26 mouse cellular contexts compared by ENCODE assay signal in genomic region chr1:96878572-96878971, GRCm38 (mm10). TPM values are rescaled to one million over a fixed set of nuclear protein-coding genes. Genes with fewer than 3 reads are reported as not detected.
"Had no signal": no experiment of that assay in that cellular context is flagged by ENCODE, and none has a peak within 500 bp of the region (broad histone marks: within the 10 kb centered on the region; RNA-seq: fewer than 3 reads in every experiment).

No protein-coding gene starts in this region.

- DNase-seq: cerebellum, adult 9-10 months; cerebellum, adult 9-11 months; cerebellum, postnatal 10 days; cerebellum, postnatal 14 days; cerebellum, postnatal 25 days; cerebellum, postnatal 36 days; embryo, embryonic 11 days; forebrain, postnatal 0 days; gastrocnemius, adult 2 months; gastrocnemius, postnatal 10 days; gastrocnemius, postnatal 14 days; gastrocnemius, postnatal 25 days; gastrocnemius, postnatal 36 days; heart, adult 11 months; heart, adult 18-20 months; heart, adult 2 months had no signal

- ATAC-seq: forebrain, embryonic 13.5 days; forebrain, embryonic 14.5 days; forebrain, embryonic 15.5 days; forebrain, embryonic 16.5 days; forebrain, postnatal 0 days had no signal

RNA-seq across cellular contexts. Expression of gene Slco4c1, which starts 6.6 kb away (rescaled TPM):
- total RNA-seq: gastrocnemius, adult 18-20 months; gastrocnemius, adult 2 months; gastrocnemius, adult 8-10 months; gastrocnemius, postnatal 14 days; gastrocnemius, postnatal 36 days; heart, adult 2 months; heart, adult 8-10 months had no signal
- polyA plus RNA-seq: erythroblast, embryonic 14.5 days; forebrain, embryonic 10.5 days; forebrain, embryonic 11.5 days had no signal
